Mouse (Mus musculus): ENCODE data around the gene Rpl3l. TPM values are rescaled to one million over a fixed set of nuclear protein-coding genes. Genes with fewer than 3 reads are reported as not detected.
A peak's percentile ranks its signal among the peaks of the same experiment; 100 is the strongest.

Rpl3l gene
- total and polyA plus RNA-seq, 2 experiments from 2014 or later: 2.1 to 7.2 TPM

- peaks cover 30% of the 10 kb centered on the region for H3K36me3 ChIP-seq (replicated peaks; ENCODE audit: control insufficient read depth, insufficient read depth, low read length)
- H3K9ac ChIP-seq (replicated peaks; ENCODE audit: low read depth, low read length): no peak overlapping the region
- no peak for ATAC-seq (ENCODE audit: insufficient read depth, low read depth)
- no peak overlapping the region for H3K27ac ChIP-seq (ENCODE audit: low read depth)
- no peaks in the 10 kb centered on the region for H3K27me3 ChIP-seq (ENCODE audit: control insufficient read depth, insufficient read depth, low read length)
- H3K9me3 ChIP-seq (replicated peaks; ENCODE audit: control insufficient read depth, low read length): no peaks in the 10 kb centered on the region
- no peak for TF ChIP-seq CTCF (IDR thresholded peaks at IDR 0.05; ENCODE audit: low read depth)
- no peak for TF ChIP-seq EP300 (IDR thresholded peaks at IDR 0.05; ENCODE audit: low read depth)
- H3K4me1 ChIP-seq (ENCODE audit: control insufficient read depth, insufficient read depth): no peaks in the 10 kb centered on the region
- H3K4me3 ChIP-seq (ENCODE audit: low read depth, low read length): no peak overlapping the region
- DNase-seq (ENCODE audit: low spot score): no peak
- H3K4me2 ChIP-seq (ENCODE audit: low read depth, low read length): no peak overlapping the region
- WGBS: 58% methylated on average over 5 of the region's 5 CpGs
Observed at GRCm38 (mm10) chr17:24743896-24744295, 16.3 kb downstream of the Rpl3l start.

GRCm38 (mm10) chr17:24744381-24744780, 16.8 kb downstream of the Rpl3l start:
- Histone ChIP-seq H3K9ac (replicated peaks; ENCODE audit: low read depth, low read length) (no peak overlapping the region), H3K4me3 (ENCODE audit: low read depth, low read length) (no peak overlapping the region), H3K9me3 (replicated peaks; ENCODE audit: control insufficient read depth, low read length) (no peaks in the 10 kb centered on the region), H3K27me3 (ENCODE audit: control insufficient read depth, insufficient read depth, low read length) (0 out of 2 replicates have a peak, but pooled peaks cover 4% of the 10 kb centered on the region), H3K27ac (ENCODE audit: low read depth) (no peak overlapping the region), H3K36me3 (replicated peaks; ENCODE audit: control insufficient read depth, insufficient read depth, low read length) (peaks cover 29% of the 10 kb centered on the region), H3K4me1 (ENCODE audit: control insufficient read depth, insufficient read depth) (no peaks in the 10 kb centered on the region), H3K4me2 (ENCODE audit: low read depth, low read length) (no peak overlapping the region)
- no peak for TF ChIP-seq CTCF (IDR thresholded peaks at IDR 0.05; ENCODE audit: low read depth)
- no peak for TF ChIP-seq EP300 (IDR thresholded peaks at IDR 0.05; ENCODE audit: low read depth)
- no peak for ATAC-seq (ENCODE audit: insufficient read depth, low read depth)
- whole genome bisulfite sequencing: 59% methylated on average over 3 of the region's 3 CpGs
- DNase-seq (ENCODE audit: low spot score): no peak

GRCm38 (mm10) chr17:24745526-24746497, 18.2 kb downstream of the Rpl3l start:
- no peaks in the 10 kb centered on the region for H3K9me3 ChIP-seq (replicated peaks; ENCODE audit: control insufficient read depth, low read length)
- peaks cover 15% of the 10 kb centered on the region for H3K27me3 ChIP-seq (ENCODE audit: control insufficient read depth, insufficient read depth, low read length)
- DNase-seq (ENCODE audit: low spot score) (peak; percentile 89), ATAC-seq (ENCODE audit: insufficient read depth, low read depth) (peak; percentile 87)
- no peak overlapping the region for H3K4me2 ChIP-seq (ENCODE audit: low read depth, low read length)
- TF ChIP-seq CTCF (IDR thresholded peaks at IDR 0.05; ENCODE audit: low read depth) (peak; percentile 93), EP300 (IDR thresholded peaks at IDR 0.05; ENCODE audit: low read depth) (no peak)
- H3K27ac ChIP-seq (ENCODE audit: low read depth): no peak overlapping the region
- H3K4me1 ChIP-seq (ENCODE audit: control insufficient read depth, insufficient read depth): no peaks in the 10 kb centered on the region
- H3K4me3 ChIP-seq (ENCODE audit: low read depth, low read length): no peak overlapping the region
- WGBS: 19% methylated on average over 7 of the region's 7 CpGs
- H3K36me3 ChIP-seq (replicated peaks; ENCODE audit: control insufficient read depth, insufficient read depth, low read length): peaks cover 17% of the 10 kb centered on the region
- H3K9ac ChIP-seq (replicated peaks; ENCODE audit: low read depth, low read length): no peak overlapping the region

- no peak for TF ChIP-seq EP300 (IDR thresholded peaks at IDR 0.05; ENCODE audit: low read depth)
- no peak for TF ChIP-seq CTCF (IDR thresholded peaks at IDR 0.05; ENCODE audit: low read depth)
- no peak overlapping the region for H3K4me2 ChIP-seq (ENCODE audit: low read depth, low read length)
- H3K36me3 ChIP-seq (replicated peaks; ENCODE audit: control insufficient read depth, insufficient read depth, low read length): 0 out of 2 replicates have a peak, but pooled peaks cover 5% of the 10 kb centered on the region
- no peak overlapping the region for H3K27ac ChIP-seq (ENCODE audit: low read depth)
- H3K4me3 ChIP-seq (ENCODE audit: low read depth, low read length): no peak overlapping the region
- ATAC-seq (ENCODE audit: insufficient read depth, low read depth): no peak
- no peak for DNase-seq (ENCODE audit: low spot score)
- H3K4me1 ChIP-seq (ENCODE audit: control insufficient read depth, insufficient read depth): no peaks in the 10 kb centered on the region
- no peaks in the 10 kb centered on the region for H3K9me3 ChIP-seq (replicated peaks; ENCODE audit: control insufficient read depth, low read length)
- peaks cover 25% of the 10 kb centered on the region for H3K27me3 ChIP-seq (ENCODE audit: control insufficient read depth, insufficient read depth, low read length)
- no peak overlapping the region for H3K9ac ChIP-seq (replicated peaks; ENCODE audit: low read depth, low read length)
- WGBS: 46% methylated on average over 4 of the region's 4 CpGs
Observed at GRCm38 (mm10) chr17:24746986-24747385, 19.4 kb downstream of the Rpl3l start.

- DNase-seq (ENCODE audit: low spot score) (no peak), ATAC-seq (ENCODE audit: insufficient read depth, low read depth) (no peak)
- Histone ChIP-seq H3K4me2 (ENCODE audit: low read depth, low read length) (no peak overlapping the region), H3K27ac (ENCODE audit: low read depth) (no peak overlapping the region), H3K36me3 (replicated peaks; ENCODE audit: control insufficient read depth, insufficient read depth, low read length) (no peaks in the 10 kb centered on the region), H3K4me1 (ENCODE audit: control insufficient read depth, insufficient read depth) (0 out of 2 replicates have a peak, but pooled peaks cover 6% of the 10 kb centered on the region), H3K27me3 (ENCODE audit: control insufficient read depth, insufficient read depth, low read length) (peaks cover 58% of the 10 kb centered on the region), H3K9me3 (replicated peaks; ENCODE audit: control insufficient read depth, low read length) (no peaks in the 10 kb centered on the region), H3K9ac (replicated peaks; ENCODE audit: low read depth, low read length) (no peak overlapping the region), H3K4me3 (ENCODE audit: low read depth, low read length) (no peak overlapping the region)
- no peak for TF ChIP-seq CTCF (IDR thresholded peaks at IDR 0.05; ENCODE audit: low read depth)
- TF ChIP-seq EP300 (IDR thresholded peaks at IDR 0.05; ENCODE audit: low read depth): no peak
- 14% methylated on average over 4 of the region's 4 CpGs for WGBS
Observed at GRCm38 (mm10) chr17:24751528-24751927, 23.9 kb downstream of the Rpl3l start.
